Mouse (Mus musculus): ENCODE data around the gene Olfr948. TPM values are rescaled to one million over a fixed set of nuclear protein-coding genes. Genes with fewer than 3 reads are reported as not detected.

Gene Olfr948
- polyA plus RNA-seq (2016; fragmentation: Nextera tagmentation; extraction: Ambion mirVana), result not detected in 2 replicates

DNA sequence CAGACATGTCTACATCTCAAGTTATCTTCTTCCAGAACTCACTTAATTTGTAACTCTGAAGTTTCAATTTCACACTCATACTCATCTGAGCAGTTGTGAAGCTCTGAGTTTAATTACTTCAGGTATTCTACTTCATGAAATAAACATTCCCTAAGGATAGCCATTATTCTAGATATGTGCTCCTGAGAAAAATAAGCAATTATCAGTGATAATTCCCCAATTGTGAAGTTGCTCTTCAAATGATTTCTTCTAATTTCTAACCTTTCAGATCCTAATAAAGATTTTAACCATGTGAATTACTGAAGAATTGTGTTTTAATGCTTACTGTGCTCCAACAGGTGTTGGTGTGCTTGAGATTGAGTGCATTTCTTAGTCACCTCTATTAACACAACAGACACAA, at the start of gene Olfr948:
Gene Olfr948, minus strand, starts transcription at position 101 of the 400 bp plus-strand sequence.
- no peaks in the 10 kb centered on the region; the same call in 1 of the 2 replicates for H3K9me3 ChIP-seq
- no peak within 1 kb of the TSS for H3K27ac ChIP-seq
- H3K4me3 ChIP-seq (replicated peaks), result no peak within 1 kb of the TSS
- no peaks in the 10 kb centered on the region for H3K4me1 ChIP-seq (replicated peaks)
- no peak for ATAC-seq (ENCODE audit: insufficient number of reproducible peaks, insufficient read depth, low FRiP score, low TSS enrichment, low read depth)
- no peak within 1 kb of the TSS for H3K4me2 ChIP-seq
- H3K27me3 ChIP-seq, result no peaks in the 10 kb centered on the region
- H3K36me3 ChIP-seq, result no peaks in the 10 kb centered on the region
- no peak within 1 kb of the TSS for H3K9ac ChIP-seq (replicated peaks)

GRCm38 (mm10) chr9:39287136-39287535, 38.7 kb downstream of the Olfr948 start:
- H3K4me2 ChIP-seq, result no peak overlapping the region
- 83% methylated on average over 2 of the region's 2 CpGs for WGBS
- H3K4me3 ChIP-seq (replicated peaks), result no peak overlapping the region
- H3K36me3 ChIP-seq, result no peaks in the 10 kb centered on the region
- H3K9me3 ChIP-seq, result no peaks in the 10 kb centered on the region
- H3K27me3 ChIP-seq, result no peaks in the 10 kb centered on the region
- no peak for ATAC-seq (ENCODE audit: insufficient number of reproducible peaks, insufficient read depth, low FRiP score, low TSS enrichment, low read depth)
- H3K4me1 ChIP-seq (replicated peaks), result no peaks in the 10 kb centered on the region
- no peak overlapping the region for H3K9ac ChIP-seq (replicated peaks)
- no peak overlapping the region for H3K27ac ChIP-seq

- no peak for ATAC-seq (ENCODE audit: insufficient number of reproducible peaks, insufficient read depth, low FRiP score, low TSS enrichment, low read depth)
- Histone ChIP-seq H3K9me3 (no peaks in the 10 kb centered on the region), H3K27ac (no peak within 1 kb of the TSS), H3K4me2 (no peak within 1 kb of the TSS), H3K4me3 (replicated peaks) (no peak within 1 kb of the TSS), H3K4me1 (replicated peaks) (no peaks in the 10 kb centered on the region), H3K36me3 (no peaks in the 10 kb centered on the region), H3K27me3 (no peaks in the 10 kb centered on the region), H3K9ac (replicated peaks) (no peak within 1 kb of the TSS)
- 88% methylated on average over 3 of the region's 3 CpGs for WGBS
Observed at GRCm38 (mm10) chr9:39276718-39277117, 49.1 kb downstream of the Olfr948 start, which contains the start of gene Olfr945. Olfr945 (minus strand) TSS chr9:39276818.

Other genes with a start within 250 kb of the Olfr948 start
- not detected in 2 replicates for gene Olfr938, start 247.2 kb downstream of the Olfr948 start, polyA plus RNA-seq (2016; fragmentation: Nextera tagmentation; extraction: Ambion mirVana)
- gene Olfr27, start 197.9 kb downstream of the Olfr948 start, polyA plus RNA-seq (2016; fragmentation: Nextera tagmentation; extraction: Ambion mirVana), result not detected in 2 replicates
- gene Olfr943, start 159.7 kb downstream of the Olfr948 start, polyA plus RNA-seq (2016; fragmentation: Nextera tagmentation; extraction: Ambion mirVana), result not detected in 2 replicates
- gene Olfr944, start 124.1 kb downstream of the Olfr948 start, polyA plus RNA-seq (2016; fragmentation: Nextera tagmentation; extraction: Ambion mirVana), result not detected in 2 replicates
- not detected in 2 replicates for gene Olfr1537, start 76.1 kb downstream of the Olfr948 start, polyA plus RNA-seq (2016; fragmentation: Nextera tagmentation; extraction: Ambion mirVana)
- gene Olfr945, start 49.2 kb downstream of the Olfr948 start, polyA plus RNA-seq (2016; fragmentation: Nextera tagmentation; extraction: Ambion mirVana), result not detected in 2 replicates
- not detected in 2 replicates for gene Olfr951, start 61.4 kb upstream of the Olfr948 start, polyA plus RNA-seq (2016; fragmentation: Nextera tagmentation; extraction: Ambion mirVana)
- gene Olfr952, start 101.1 kb upstream of the Olfr948 start, polyA plus RNA-seq (2016; fragmentation: Nextera tagmentation; extraction: Ambion mirVana), result not detected in 2 replicates
- not detected in 2 replicates for gene Olfr954, start 130.7 kb upstream of the Olfr948 start, polyA plus RNA-seq (2016; fragmentation: Nextera tagmentation; extraction: Ambion mirVana)
- not detected in 2 replicates for gene Olfr955, start 145.9 kb upstream of the Olfr948 start, polyA plus RNA-seq (2016; fragmentation: Nextera tagmentation; extraction: Ambion mirVana)
- not detected in 2 replicates for gene Olfr44, start 167.9 kb upstream of the Olfr948 start, polyA plus RNA-seq (2016; fragmentation: Nextera tagmentation; extraction: Ambion mirVana)
- gene Olfr957, start 189.8 kb upstream of the Olfr948 start, polyA plus RNA-seq (2016; fragmentation: Nextera tagmentation; extraction: Ambion mirVana), result not detected in 2 replicates
- not detected in 2 replicates for gene Olfr958, start 228.0 kb upstream of the Olfr948 start, polyA plus RNA-seq (2016; fragmentation: Nextera tagmentation; extraction: Ambion mirVana)
- not detected in 2 replicates for gene Olfr959, start 249.5 kb upstream of the Olfr948 start, polyA plus RNA-seq (2016; fragmentation: Nextera tagmentation; extraction: Ambion mirVana)